Mouse (Mus musculus) kidney, postnatal 14 days (tissue): Measurements from ENCODE around the gene Epb42.
"Not testable (repeated sequence)": the region's sequence is repeated elsewhere in the genome, so short reads cannot be mapped to it uniquely, and the experiment has no call there.

ENCODE experiments used
- DNase-seq: peaks from one replicate; pipeline ENCODE4 v3.0.0; 2022; ENCODE audit warnings: mixed read lengths

Epb42 gene

DNA sequence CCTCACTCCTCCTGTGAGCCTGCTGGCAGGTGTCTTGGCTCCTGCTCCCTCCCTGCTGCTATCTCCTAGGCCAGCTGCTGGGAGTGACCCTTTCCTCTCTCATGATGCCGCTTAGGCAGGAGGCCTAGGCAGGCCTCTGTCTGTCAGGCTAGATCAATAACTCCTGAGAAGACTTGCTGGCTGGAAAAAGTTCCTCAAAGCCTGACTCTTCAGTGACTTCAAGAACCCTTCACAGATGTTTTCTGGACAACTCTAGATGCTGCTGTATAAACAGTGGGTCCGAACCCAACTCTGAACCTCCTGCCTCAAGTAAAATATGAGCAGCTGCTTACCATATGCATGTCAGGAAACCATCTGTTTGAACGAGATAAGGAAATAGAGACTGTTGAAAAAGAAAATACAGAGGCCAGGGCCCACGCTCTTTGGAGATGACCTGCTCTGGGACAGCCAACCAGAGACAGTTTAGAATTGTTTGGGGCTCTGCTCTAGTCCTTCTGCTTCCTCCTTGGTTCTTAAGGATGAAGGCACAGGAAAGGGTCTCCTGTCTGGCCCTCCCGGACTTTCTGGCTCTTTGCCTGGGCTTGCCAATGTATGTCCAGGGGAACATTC, at the start of gene Epb42:
TSS of gene Epb42 (minus strand) at position 340 of the 609 bp plus-strand sequence.
- DNase-seq = no peak

- peak; percentile 26 for DNase-seq
These were observed 48.8 kb upstream of the Epb42 start, which contains the start of gene Tgm5 for GRCm38 (mm10) chr2:121085480-121086185. Gene Tgm5, minus strand, starts transcription at chr2:121085841.

- DNase-seq = no peak
These were observed 45.8 kb upstream of the Epb42 start for GRCm38 (mm10) chr2:121082626-121083025.

- DNase-seq = no peak
These were observed 37.9 kb upstream of the Epb42 start for GRCm38 (mm10) chr2:121074747-121075146.

GRCm38 (mm10) chr2:121071871-121072270, 35.0 kb upstream of the Epb42 start:
- no peak for DNase-seq

- DNase-seq = no peak
These were observed 32.6 kb upstream of the Epb42 start for GRCm38 (mm10) chr2:121069506-121069905.

DNA sequence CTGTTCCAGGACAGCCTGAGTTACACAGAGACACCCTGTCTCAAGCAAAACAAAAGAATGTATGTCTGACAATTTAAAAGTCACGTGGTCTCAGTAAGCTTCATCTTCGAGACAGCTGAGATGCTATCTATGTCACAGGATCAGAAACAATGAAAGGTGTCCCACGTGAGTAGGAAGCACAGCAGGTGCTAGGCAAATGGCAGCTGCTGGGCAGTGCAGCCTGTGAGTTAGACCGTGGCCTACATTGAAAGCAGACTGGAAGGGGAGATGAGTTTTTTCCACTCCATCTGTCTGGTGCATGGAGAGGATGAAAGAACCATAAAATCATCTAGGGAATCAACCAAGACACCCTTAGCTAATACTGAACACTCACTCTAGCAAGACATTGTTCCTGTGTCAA, 30.2 kb upstream of the Epb42 start:
- no peak for DNase-seq

DNA sequence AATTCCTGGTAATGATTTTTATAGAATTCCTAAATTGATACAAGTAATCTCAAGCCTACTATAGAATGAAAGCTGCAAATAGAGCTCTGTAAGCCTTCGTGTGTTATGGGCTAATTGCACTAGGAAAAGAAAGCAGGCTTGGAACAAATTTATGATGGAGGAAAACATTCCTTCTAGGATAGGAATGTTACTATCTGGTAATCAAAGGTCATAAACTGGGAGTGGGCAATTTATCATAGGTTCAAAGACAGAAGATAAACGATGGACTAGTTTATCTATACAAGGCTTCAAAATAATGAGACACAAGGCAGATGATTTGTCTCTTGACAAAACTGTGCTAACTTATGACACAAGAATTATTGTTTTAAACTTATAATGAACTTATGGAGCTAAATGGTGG, 24.4 kb upstream of the Epb42 start:
- no peak for DNase-seq

DNA sequence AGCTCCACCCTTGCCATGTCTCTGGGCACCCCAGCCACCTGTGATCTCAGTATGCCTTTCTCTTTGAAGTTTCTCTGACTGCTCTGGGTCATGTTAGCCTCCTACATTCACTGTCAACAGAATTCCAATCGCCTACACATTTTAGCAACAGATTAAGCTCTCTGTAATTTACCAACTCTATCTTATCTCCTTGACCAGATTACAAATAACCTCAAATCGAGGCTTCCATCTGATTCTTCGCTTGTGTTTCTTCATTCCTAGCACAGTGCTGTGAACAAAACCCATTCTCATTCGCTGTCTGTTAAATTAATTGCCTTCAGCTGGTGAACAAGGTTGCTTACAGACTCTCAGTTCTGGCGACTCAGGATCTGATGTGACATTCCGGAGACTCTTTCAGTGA, 21.1 kb upstream of the Epb42 start:
- no peak for DNase-seq

DNA sequence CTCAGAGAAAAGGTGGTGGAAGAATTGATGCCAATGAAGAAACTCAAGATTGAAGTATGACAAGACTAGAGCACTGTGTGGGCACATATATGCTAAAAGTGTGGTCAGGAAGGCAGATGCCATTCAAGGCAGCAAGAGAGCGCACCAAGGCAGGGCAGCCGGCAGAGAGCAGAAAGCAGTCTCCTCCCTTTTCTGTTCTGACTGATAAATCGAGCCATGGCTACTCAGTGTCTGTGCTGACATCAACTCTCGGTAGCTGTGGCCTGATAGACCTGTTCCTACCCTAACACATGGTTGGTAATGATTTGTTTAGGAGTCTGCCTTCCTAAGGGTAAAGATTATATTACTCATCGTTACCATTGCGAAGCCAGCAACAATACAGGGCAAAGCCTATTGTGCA, 19.0 kb upstream of the Epb42 start:
- DNase-seq = no peak

DNA sequence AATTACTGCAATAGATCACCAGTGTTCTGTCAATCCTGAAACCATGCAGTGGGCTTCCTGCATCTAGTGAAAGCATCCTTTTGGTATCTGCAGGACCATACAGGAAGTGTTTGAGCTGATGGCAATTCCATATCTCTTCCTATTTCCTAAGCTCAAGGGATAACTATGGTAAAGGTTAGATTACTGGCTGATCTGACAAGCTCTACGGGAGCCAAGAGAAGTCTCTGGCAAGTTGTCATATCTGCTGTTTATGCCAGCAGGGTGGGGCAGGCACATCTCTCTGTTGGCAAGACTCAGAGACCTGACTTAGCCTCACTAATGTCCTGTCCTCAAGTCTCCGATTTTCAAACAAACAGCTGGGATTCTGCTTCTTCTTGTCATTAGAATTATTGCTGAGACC, 17.2 kb upstream of the Epb42 start:
- no peak for DNase-seq

DNA sequence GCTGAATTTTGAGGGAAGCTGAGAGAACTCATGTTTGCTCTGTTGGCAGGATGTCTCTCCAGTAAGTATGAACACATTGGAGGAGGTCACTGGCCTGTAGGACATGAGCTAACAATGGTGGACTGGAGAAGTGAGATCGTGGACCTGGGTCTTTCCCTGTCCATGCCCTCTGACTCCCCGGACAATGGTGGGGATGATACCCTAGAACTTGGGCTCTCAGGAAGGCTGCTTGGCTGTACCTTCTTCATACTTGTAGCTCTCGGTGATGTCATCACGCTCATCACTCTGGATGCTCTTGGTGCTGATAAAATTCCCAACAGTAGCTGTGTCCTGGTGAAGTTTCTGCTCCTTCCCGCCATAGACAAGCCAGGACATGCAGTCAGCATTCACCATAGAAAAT, 15.3 kb upstream of the Epb42 start:
- DNase-seq = no peak

DNA sequence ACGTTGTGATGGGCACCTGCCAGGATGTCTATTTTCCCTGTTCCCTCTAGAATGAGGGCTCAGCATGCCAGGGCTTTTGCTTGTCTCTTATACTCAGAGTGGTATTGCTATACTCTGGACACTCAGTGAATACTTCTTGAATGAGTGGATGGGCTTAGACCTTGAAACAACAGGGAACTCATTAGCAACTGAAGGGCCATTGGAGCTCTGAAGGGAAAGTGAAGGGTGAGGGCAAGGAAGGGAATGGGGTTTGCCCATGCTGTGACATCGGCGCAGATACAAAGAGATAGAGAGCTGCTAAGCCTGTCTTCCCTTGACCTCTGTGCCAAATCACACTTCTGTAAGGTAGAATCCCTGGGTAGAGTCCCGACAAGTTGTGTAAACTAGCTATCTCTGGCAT, 8.8 kb upstream of the Epb42 start:
- DNase-seq = no peak

DNA sequence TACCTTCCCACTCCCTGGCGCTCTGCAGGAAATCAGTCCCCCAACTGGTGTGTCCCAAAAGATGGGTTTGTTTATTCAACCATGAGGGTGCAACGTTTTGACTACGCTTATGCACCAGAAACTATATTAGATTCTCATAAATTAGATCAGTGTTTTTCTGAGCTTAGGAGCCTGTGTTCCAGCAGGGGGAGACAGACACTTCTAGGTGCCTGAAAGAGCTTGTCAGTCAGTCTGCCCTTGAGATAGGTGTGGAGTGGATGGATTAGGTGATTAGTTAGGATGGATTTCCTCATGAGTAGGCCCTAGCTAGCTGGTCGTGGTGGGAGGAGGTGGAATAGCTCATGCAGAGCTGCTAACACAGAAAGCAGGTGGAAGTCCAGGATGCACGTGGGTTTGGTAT, 4.2 kb upstream of the Epb42 start:
- peak; percentile 44 for DNase-seq

DNA sequence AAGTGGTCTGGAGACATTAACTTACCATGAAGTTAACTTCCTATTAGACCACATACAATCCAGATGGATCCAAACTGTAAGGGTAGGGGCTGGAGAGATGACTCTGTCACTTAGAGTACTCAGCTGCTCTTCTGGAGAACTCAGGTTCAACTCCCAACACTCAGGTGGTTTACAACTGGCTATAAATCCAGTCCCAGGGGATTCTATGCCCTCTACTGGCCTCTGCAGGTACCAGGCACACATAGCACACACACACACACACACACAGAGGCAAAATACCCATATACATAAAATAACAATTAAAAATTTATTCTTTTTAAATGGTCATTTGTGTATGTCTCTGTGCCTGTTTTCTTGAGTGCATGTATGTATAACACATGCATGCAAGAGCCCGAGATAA, 2.5 kb upstream of the Epb42 start:
- DNase-seq = no peak

DNA sequence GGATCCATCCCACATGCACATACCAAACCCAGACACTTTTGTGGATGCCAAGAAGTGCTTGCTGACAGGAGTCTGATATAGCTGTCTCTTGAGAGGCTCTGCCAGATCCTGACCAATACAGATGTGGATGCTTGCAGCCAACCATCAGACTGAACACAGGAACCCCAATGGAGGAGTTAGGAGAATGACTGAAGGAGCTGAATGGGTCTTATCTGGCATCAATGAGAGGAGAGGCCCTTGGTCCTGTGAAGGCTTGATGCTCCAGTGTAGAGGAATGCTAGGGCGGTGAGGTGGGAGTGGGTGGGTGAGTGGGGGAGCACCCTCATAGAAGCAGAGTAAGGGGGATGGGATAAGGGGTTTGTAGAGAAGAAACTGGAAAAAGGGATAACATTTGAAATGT, 2.0 kb upstream of the Epb42 start:
- DNase-seq = not testable (repeated sequence)

GRCm38 (mm10) chr2:121022918-121023317, 14.0 kb downstream of the Epb42 start:
- DNase-seq = peak; percentile 42

DNA sequence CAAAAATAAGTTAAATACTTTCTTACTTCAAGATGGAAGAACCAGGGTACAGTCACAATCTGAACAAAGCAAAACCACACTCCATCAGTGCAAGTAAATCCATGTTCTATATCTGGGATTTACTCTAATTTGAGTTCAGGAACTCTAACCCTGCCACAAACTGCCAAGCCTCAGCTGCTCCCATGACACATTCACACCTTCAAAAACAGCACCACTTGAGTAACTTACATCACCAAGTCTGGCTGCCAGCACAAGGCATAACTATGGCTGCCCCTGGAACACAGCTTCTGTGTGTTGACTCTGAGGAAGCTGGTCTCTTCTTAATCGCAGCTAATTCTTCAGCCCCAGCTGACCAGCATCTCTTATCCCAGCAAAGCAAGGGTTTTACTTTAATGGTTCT, 19.7 kb downstream of the Epb42 start:
- no peak for DNase-seq

DNA sequence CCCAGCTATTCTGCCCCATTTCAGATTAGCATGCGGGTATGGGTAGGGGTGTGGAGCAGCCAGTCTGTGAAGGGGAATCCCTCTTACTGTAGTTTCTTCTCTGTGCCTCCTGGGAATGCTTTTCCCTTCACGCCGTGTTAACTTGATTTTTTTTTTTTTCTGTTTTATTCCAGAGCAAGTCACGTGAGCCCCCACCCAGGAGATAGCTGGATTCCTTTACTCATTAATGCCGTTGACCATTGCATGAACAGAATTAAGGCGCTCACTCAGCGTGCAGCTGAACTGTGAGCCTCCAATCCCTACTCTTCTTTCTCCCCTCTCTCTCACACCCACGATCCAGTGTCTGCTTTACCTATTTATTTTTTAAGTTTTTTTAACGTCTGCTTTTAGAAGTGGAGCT, 20.6 kb downstream of the Epb42 start:
- DNase-seq = peak; percentile 61

GRCm38 (mm10) chr2:121015507-121015906, 21.4 kb downstream of the Epb42 start:
- DNase-seq = no peak

- DNase-seq = no peak
These were observed 24.2 kb downstream of the Epb42 start for GRCm38 (mm10) chr2:121012676-121013075.

- no peak for DNase-seq
These were observed 27.7 kb downstream of the Epb42 start for GRCm38 (mm10) chr2:121009071-121009677.

DNA sequence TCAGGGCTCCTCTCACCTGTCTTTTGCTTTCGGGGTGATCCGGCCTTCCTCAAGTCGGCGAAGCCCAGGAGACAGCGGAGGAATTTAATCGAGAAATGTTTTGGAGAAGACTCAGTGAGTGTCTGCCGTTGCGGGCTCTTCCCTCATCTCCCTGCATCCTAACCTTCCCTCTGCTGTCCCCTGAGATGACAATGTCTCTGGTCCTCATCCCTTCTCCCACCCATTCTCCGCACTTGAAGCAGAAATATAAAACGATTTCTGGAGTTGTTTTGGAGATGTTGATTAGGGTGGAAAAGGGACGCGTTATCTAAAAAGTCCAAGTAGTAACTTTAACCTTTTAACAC, 28.2 kb downstream of the Epb42 start:
- DNase-seq = no peak

DNA sequence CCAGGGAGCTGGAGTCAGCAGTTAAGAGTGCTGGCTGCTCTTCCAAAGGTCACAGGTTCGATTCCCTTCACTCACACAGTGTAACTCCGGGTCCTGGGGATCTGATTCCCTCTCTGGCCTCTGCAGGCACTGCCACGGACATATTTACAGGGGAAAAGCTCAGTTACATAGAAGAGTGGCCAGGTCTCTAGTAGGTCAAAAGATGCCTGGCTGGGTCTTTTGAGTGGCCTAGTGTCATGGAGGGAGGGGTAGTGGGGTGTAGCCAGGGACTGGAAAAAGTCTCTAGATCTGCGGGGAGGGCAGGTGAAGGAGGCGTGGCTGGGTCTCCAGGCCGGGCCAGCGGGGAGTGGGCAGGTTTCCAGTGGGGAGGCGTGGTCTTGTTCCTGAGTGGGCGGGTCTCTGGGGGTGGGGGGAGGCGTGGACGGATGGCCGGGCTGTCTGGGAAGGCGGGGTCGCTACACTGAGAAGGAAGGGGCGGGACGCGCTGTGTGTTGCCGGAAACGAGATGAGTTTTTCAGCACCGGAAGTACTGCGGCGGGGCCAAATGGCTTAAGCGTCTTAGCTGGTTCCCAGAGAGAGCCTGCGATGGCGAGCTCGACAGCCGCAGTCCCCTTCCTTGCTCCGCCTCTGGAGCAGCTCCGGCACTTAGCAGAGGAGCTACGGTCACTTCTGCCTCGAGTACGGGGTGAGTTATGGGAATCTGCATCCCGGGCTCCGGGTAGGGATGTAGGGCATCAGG, 28.8 kb downstream of the Epb42 start, which contains the start of gene Ccndbp1:
TSS of gene Ccndbp1 (plus strand) at position 479 of the 739 bp plus-strand sequence.
- peak; percentile 96 for DNase-seq
